Mouse (Mus musculus): ENCODE data around the gene Rxfp3.

The Rxfp3 gene

GRCm38 (mm10) chr15:11037711-11038110 lies at the start of gene Rxfp3:
Rxfp3 (minus strand) TSS chr15:11037991.
- no peak for DNase-seq (ENCODE audit: low read depth in 1 of 2, low spot score in 2 of 2)

DNA sequence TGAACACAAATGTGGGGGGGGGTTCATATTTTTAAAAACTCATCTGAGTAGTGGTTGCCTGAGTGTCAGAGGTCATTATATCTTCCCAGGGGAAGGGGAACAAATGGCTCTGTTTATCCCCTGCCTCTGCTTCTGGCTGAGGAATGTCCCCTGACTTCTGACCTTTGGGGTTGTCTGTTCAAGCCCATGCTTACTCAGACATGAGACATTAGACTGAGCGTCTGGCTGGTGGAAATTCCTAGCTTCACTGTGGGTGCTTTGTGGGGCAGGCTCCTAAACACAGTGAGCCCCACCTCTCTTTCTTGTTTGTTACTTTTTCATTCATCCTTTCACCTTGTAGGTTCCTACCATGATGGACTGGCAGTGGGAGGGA lies 47.2 kb upstream of the Rxfp3 start:
- no peak for DNase-seq (ENCODE audit: low read depth in 1 of 2, low spot score in 2 of 2)

DNA sequence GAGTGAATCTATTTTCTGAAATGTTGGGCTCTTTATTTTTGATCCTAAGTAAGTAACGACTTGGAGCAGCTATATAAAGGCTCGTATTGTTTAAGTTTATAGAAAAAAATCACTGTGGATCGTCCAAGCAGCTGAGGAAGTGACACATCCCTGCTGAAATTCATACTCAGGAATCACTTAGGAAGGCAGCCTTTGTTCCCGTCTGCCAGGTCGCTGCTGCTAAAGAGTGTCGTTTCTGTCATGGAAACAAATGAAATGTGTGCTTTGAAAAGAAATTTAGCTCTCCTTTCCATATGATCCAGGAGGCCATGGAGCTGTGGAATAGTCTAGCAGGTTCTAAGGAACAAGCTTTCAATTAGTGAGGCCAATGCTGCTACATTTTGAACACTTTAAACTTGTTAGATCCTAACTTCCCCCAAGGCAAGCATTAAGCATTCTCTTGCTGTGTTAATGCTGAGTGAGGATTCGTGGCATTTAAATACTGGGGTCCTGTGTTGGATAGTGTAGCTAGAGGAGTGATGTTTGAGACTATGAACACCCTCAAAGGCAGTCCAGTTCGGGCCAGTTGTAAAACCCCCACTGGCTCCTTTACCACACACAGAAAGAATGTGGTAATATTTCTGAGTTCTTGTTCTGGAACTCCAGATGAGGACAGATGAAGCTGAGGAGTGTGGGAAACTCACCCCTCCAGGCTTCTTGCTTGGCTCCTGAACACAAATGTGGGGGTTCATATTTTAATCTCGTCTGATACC lies 46.6 kb upstream of the Rxfp3 start:
- no peak for DNase-seq (ENCODE audit: low read depth in 1 of 2, low spot score in 2 of 2)

DNA sequence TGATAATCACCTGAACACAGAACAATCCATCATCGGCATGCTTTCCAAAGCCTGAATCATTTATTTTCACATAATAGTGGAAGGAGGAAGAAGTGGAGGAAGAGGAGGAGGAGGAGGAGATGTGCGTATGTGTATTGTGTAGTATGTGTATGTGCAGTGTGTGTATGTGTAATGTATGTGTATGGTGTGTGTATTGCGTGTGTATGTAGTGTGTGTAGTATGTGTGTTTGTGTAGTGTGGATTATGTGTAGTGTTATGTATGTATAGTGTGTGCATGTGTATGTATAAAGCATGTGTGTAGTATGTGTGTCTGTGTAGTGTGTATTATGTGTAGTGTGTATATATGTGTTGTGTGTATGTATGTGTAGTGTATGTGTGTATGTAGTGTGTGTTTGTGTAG lies 45.9 kb upstream of the Rxfp3 start:
- DNase-seq (ENCODE audit: low read depth in 1 of 2, low spot score in 2 of 2): no peak

DNA sequence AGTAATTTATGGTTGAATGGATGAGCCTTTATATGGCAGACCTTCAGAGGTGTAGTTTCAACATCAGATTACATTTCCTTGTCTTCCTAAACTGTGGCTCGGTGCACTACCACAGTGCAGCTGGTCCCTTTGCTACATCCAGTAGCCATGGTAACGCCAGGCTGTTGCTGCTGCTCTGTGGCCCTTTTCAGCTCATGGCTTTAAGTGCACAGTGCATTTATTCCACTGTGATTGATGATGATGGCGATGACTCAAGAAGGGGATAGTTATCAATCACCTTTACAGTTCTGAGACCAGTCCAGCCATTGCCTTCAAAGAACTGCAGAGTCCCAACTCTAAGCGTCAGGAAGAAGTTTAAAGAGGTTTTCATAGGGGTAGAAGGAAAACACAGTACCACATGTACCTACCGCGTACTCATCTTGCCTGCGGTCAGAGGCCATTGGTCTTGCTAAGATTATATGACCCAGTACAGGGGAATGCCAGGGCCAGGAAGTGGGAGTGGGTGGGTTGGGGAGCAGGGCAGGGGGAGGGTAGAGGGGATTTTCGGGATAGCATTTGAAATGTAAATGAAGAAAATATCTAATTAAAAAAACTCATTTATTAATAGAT lies 45.3 kb upstream of the Rxfp3 start:
- DNase-seq (ENCODE audit: low read depth in 1 of 2, low spot score in 2 of 2): no peak

DNA sequence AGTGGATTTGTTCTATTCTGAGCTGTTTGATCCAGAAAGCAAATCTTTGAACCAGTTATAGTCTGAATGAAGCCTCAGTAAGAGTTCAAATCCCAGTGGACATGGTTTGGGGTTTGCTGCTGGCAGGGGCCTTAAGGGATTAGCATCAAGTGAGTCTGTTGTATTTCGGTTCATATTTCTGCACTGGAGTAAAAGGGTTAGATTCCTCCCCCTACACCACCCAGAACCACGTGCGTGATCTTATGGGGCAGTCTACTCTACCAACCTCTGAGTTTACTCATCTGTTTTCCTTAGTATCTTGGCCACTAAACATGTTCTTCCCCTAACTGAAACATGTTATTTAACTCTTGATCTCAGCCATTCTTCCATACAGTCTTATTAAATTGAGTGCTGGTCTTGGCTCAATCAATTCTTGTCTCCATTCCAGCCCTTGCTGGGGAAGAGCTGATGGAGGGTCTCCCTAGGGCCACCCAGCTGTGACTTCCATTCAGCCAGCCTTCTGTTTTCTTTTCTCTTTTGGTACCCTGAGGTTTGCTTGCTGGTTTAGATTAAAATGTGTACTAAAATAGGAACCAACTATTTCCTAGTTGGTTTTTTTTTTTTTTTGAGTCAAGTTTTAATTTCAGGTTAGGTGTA lies 38.1 kb upstream of the Rxfp3 start:
- DNase-seq (ENCODE audit: low read depth in 1 of 2, low spot score in 2 of 2): no peak

GRCm38 (mm10) chr15:11067891-11068290 lies 30.1 kb upstream of the Rxfp3 start:
- no peak for DNase-seq (ENCODE audit: low read depth in 1 of 2, low spot score in 2 of 2)

DNA sequence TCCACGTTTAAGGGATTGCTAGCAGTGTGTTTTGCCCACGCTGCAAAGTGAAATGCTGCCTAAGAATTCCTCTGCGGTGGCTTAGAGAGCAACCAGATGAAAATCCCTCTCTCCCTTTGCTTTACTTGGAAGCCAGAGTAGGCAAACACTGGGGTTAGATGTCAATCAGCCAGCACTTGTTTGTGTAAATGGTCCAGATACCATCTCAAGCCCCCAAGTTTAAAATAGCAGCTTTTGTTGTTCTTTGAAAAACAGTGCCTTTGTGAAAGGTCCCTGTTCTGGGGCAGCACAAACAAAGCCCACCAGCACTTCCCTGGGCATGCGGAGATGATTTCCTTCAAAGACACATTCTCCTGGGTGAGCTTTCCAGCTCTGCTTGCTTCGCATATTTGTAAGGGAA lies 28.5 kb upstream of the Rxfp3 start:
- DNase-seq (ENCODE audit: low read depth in 1 of 2, low spot score in 2 of 2): no peak

GRCm38 (mm10) chr15:11065528-11066171 lies 27.9 kb upstream of the Rxfp3 start:
- no peak for DNase-seq (ENCODE audit: low read depth in 1 of 2, low spot score in 2 of 2)

- DNase-seq (ENCODE audit: low read depth in 1 of 2, low spot score in 2 of 2): no peak
Measured at GRCm38 (mm10) chr15:11064558-11065411, 27.0 kb upstream of the Rxfp3 start, which contains the start of gene Adamts12. Adamts12 (plus strand) TSS chr15:11064790.

- no peak for DNase-seq (ENCODE audit: low read depth in 1 of 2, low spot score in 2 of 2)
Measured at GRCm38 (mm10) chr15:11064160-11064557, 26.4 kb upstream of the Rxfp3 start.

DNA sequence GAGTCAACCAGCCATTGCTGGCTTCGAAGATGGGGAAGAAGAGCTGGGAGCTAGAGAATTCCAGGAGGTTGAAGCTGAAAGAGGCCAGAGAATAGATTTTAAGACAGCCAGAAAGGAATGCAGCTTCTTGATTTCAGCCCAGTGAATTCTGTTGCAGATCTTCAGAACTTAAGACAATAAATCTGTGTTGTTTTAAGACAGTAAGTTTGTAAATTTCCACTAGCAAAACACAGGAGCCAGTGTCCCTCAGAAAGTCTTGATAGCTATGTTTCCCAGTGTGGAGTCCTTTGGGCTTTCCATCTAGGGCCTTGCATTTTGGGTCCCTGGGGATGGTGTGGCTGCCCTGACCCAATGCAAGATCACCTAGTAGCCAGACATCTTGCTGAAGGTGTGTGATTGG lies 25.1 kb upstream of the Rxfp3 start:
- no peak for DNase-seq (ENCODE audit: low read depth in 1 of 2, low spot score in 2 of 2)

GRCm38 (mm10) chr15:11054440-11055080 lies 16.8 kb upstream of the Rxfp3 start:
- no peak for DNase-seq (ENCODE audit: low read depth in 1 of 2, low spot score in 2 of 2)

- no peak for DNase-seq (ENCODE audit: low read depth in 1 of 2, low spot score in 2 of 2)
Measured at GRCm38 (mm10) chr15:11053678-11054439, 16.1 kb upstream of the Rxfp3 start.

GRCm38 (mm10) chr15:11042828-11043227 lies 5.0 kb upstream of the Rxfp3 start:
- DNase-seq (ENCODE audit: low read depth in 1 of 2, low spot score in 2 of 2): no peak

DNA sequence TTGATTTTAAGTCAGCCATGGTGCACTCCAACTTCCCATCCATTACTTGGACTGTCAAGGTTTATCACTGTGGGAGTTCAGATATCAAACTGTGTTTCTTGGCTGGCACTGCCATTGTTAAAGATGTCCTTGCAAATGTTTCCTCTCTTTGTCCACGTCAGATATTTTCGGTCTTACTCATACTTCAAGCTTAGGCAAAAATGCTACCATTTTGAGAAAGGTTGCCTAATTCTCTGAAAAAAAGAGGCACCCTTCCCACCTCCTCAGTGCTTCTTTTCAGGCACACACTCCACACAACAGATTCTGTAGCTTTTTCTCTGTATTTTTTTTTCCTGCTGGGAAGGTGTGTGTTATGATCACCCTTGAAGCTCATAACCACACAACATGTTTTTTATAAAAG lies 3.4 kb upstream of the Rxfp3 start:
- DNase-seq (ENCODE audit: low read depth in 1 of 2, low spot score in 2 of 2): no peak

DNA sequence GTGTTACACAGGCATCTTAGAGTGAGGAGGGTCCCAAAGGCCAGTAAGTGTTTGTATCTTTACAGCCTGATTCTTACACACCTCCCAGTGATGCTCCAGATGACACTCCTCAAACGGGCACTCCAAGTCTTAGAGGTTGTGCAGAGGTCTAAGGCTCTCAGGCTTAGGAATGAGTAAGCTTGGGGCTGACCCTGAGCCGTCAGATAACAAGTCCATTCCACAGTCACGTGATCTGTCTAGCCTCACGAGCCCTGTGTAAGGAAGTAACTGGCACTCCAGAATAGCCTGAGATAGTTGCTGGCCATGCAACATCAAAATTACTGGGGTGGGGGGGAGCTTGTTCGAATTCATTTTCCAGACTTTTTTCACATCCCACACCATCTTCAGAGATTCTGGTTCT lies 2.3 kb upstream of the Rxfp3 start:
- DNase-seq (ENCODE audit: low read depth in 1 of 2, low spot score in 2 of 2): no peak

DNA sequence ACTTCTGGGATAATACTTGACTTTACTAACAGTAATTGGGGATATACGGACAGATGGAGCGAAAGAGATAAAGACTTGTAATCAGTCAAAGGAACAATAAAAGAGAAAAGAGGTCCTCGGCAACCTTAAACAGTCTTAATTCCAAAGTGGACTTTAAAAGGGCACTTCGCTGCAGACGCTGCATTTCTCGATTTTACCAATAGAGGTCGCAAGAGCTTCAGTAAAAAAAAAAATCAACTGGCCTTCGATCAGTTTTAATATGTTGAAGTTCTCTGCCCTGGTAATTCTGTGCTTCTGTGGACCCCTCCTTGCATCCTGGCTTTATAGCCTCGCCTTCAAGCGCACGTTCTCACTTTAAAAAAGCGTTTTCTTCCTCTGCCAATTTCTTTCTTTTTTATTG lies 685 bp upstream of the Rxfp3 start:
- DNase-seq (ENCODE audit: low read depth in 1 of 2, low spot score in 2 of 2): no peak

DNA sequence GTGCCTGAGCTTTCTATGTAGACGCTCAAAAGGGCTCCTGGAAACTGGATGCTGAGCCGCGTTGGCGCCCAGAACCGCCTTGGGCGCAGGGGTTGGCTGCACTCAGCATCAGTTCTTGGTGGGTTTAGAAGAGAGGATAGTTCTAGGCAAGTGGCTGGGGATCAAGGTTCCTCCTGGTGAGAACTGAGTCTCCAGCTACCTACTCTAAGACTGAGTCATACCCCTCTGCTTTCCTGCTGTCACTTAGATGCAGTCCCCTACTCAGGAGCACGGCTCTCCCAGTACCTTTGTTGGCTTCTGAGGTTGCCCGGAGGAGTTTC lies 455 bp downstream of the Rxfp3 start:
- no peak for DNase-seq (ENCODE audit: low read depth in 1 of 2, low spot score in 2 of 2)
